Mouse (Mus musculus) embryonic facial prominence, embryonic 10.5 days (tissue): ENCODE data around the gene Dclre1c. TPM values are rescaled to one million over a fixed set of nuclear protein-coding genes. Genes with fewer than 3 reads are reported as not detected.
"Not testable (repeated sequence)": the region's sequence is repeated elsewhere in the genome, so short reads cannot be mapped to it uniquely, and the experiment has no call there.

Experiments
- DNase-seq: peaks from one replicate; pipeline ENCODE4 v3.0.0-alpha.2; 2017; ENCODE audit warnings: low spot score
- H3K27ac ChIP-seq: fragments of 300-500 bp; sonication (generic); replicated peaks from 2 replicates; pipeline ENCODE4 v1.5.1; 2016; ENCODE audit warnings: mild to moderate bottlenecking
- H3K27me3 ChIP-seq: fragments of 300-500 bp; sonication (generic); replicated peaks from 2 replicates; pipeline ENCODE4 v1.6.1; 2016; ENCODE audit warnings: low read depth, mild to moderate bottlenecking; ENCODE audit not compliant: poor library complexity, severe bottlenecking
- H3K36me3 ChIP-seq: fragments of 300-500 bp; sonication (generic); replicated peaks from 2 replicates; pipeline ENCODE4 v1.6.1; 2016; ENCODE audit warnings: mild to moderate bottlenecking, moderate library complexity
- H3K4me1 ChIP-seq: fragments of 300-500 bp; sonication (generic); 2 replicates; pipeline ENCODE4 v1.6.1; 2016
- H3K4me3 ChIP-seq: fragments of 300-500 bp; sonication (generic); 2 replicates; pipeline ENCODE4 v1.5.1; 2016; ENCODE audit warnings: mild to moderate bottlenecking, moderate library complexity
- H3K9me3 ChIP-seq: fragments of 300-500 bp; sonication (generic); 2 replicates; pipeline ENCODE4 v1.6.1; 2016; ENCODE audit warnings: mild to moderate bottlenecking
- WGBS: fragments of 180-500 bp; shearing (Covaris S2); methylation state at CpG from one replicate; pipeline ENCODE4 v1.1.7; 2016; 5-methylcytosine and 5-hydroxymethylcytosine counted together
- polyA plus RNA-seq: library from polyadenylated mRNA; unstranded; fragments of >200 nt; fragmentation: Nextera tagmentation; extraction: Ambion mirVana; gene quantifications from 2 replicates; pipeline ENCODE4 v1.2.1, GENCODE M21; 2016

Dclre1c gene
- polyA plus RNA-seq = 8.2 and 8.5 TPM in 2 replicates

GRCm38 (mm10) chr2:3423841-3424578 lies at the start of gene Dclre1c:
Dclre1c (plus strand) TSS chr2:3424131.
- Histone ChIP-seq H3K4me1 (peaks cover 18% of the 10 kb centered on the region), H3K27ac (peak within 1 kb of the TSS; percentile 37), H3K36me3 (no peaks in the 10 kb centered on the region), H3K4me3 (peak within 1 kb of the TSS; percentile 79), H3K27me3 (no peaks in the 10 kb centered on the region; the same call in 1 of the 2 replicates), H3K9me3 (no peaks in the 10 kb centered on the region)
- 2% methylated on average over 29 of the region's 29 CpGs for WGBS
- DNase-seq = peak; percentile 92

- H3K27me3 ChIP-seq = no peaks in the 10 kb centered on the region
- no peaks in the 10 kb centered on the region for H3K9me3 ChIP-seq
- no peak overlapping the region for H3K4me3 ChIP-seq
- H3K4me1 ChIP-seq = no peaks in the 10 kb centered on the region
- H3K36me3 ChIP-seq = no peaks in the 10 kb centered on the region
- DNase-seq = no peak
- H3K27ac ChIP-seq = no peak overlapping the region
- 86% methylated on average over 6 of the region's 6 CpGs for WGBS
These were observed 36.6 kb upstream of the Dclre1c start for GRCm38 (mm10) chr2:3387105-3387860.

- H3K9me3 ChIP-seq = no peaks in the 10 kb centered on the region
- no peak overlapping the region for H3K27ac ChIP-seq
- no peak for DNase-seq
- no peak overlapping the region for H3K4me3 ChIP-seq
- no peaks in the 10 kb centered on the region for H3K27me3 ChIP-seq
- WGBS = 81% methylated on average over 2 of the region's 2 CpGs
- no peaks in the 10 kb centered on the region for H3K4me1 ChIP-seq
- no peaks in the 10 kb centered on the region for H3K36me3 ChIP-seq
These were observed 32.0 kb upstream of the Dclre1c start for GRCm38 (mm10) chr2:3391945-3392344.

GRCm38 (mm10) chr2:3397110-3397509 lies 26.8 kb upstream of the Dclre1c start, which contains the start of gene Olah:
Olah (minus strand) TSS chr2:3397210.
- 65% methylated on average over 10 of the region's 10 CpGs for WGBS
- H3K27me3 ChIP-seq, H3K4me1 ChIP-seq, DNase-seq, H3K27ac ChIP-seq, H3K36me3 ChIP-seq, H3K9me3 ChIP-seq, H3K4me3 ChIP-seq: not testable (repeated sequence)

GRCm38 (mm10) chr2:3405981-3406380 lies 17.9 kb upstream of the Dclre1c start:
- no peak overlapping the region for H3K4me3 ChIP-seq
- H3K27ac ChIP-seq = no peak overlapping the region
- WGBS = 84% methylated on average over 4 of the region's 4 CpGs
- no peaks in the 10 kb centered on the region for H3K4me1 ChIP-seq
- no peaks in the 10 kb centered on the region for H3K9me3 ChIP-seq
- no peak for DNase-seq
- H3K36me3 ChIP-seq = no peaks in the 10 kb centered on the region
- no peaks in the 10 kb centered on the region for H3K27me3 ChIP-seq

- no peaks in the 10 kb centered on the region for H3K9me3 ChIP-seq
- H3K27ac ChIP-seq = no peak overlapping the region
- no peaks in the 10 kb centered on the region for H3K36me3 ChIP-seq
- no peaks in the 10 kb centered on the region for H3K27me3 ChIP-seq
- no peaks in the 10 kb centered on the region for H3K4me1 ChIP-seq
- no peak for DNase-seq
- H3K4me3 ChIP-seq = no peak overlapping the region
- 81% methylated on average over 7 of the region's 7 CpGs for WGBS
These were observed 16.2 kb upstream of the Dclre1c start for GRCm38 (mm10) chr2:3407756-3408155.

- Histone ChIP-seq H3K36me3 (no peaks in the 10 kb centered on the region), H3K27ac (no peak overlapping the region), H3K4me3 (no peak overlapping the region), H3K9me3 (no peaks in the 10 kb centered on the region), H3K4me1 (peaks cover 4% of the 10 kb centered on the region; the same call in 1 of the 2 replicates), H3K27me3 (peaks cover 29% of the 10 kb centered on the region)
- peak; percentile 70 for DNase-seq
- 39% methylated on average over 4 of the region's 4 CpGs for WGBS
These were observed 9.7 kb upstream of the Dclre1c start for GRCm38 (mm10) chr2:3414241-3414640.

- no peak for DNase-seq
- H3K27me3 ChIP-seq = peaks cover 29% of the 10 kb centered on the region
- H3K4me1 ChIP-seq = peaks cover 6% of the 10 kb centered on the region; the same call in 1 of the 2 replicates
- H3K27ac ChIP-seq = no peak overlapping the region
- H3K4me3 ChIP-seq = no peak overlapping the region
- 44% methylated on average over 1 of the region's 1 CpGs for WGBS
- no peaks in the 10 kb centered on the region for H3K9me3 ChIP-seq
- H3K36me3 ChIP-seq = no peaks in the 10 kb centered on the region
These were observed 8.3 kb upstream of the Dclre1c start for GRCm38 (mm10) chr2:3415676-3416075.

- WGBS = 2% methylated on average over 38 of the region's 38 CpGs
- 0 out of 2 replicates have a peak overlapping the region, but pooled peaks have one; percentile 14 for H3K27ac ChIP-seq
- H3K27me3 ChIP-seq = peaks cover 29% of the 10 kb centered on the region
- peak; percentile 97 for DNase-seq
- peak overlapping the region; percentile 63 for H3K4me3 ChIP-seq
- H3K36me3 ChIP-seq = no peaks in the 10 kb centered on the region
- H3K9me3 ChIP-seq = no peaks in the 10 kb centered on the region
- H3K4me1 ChIP-seq = peaks cover 13% of the 10 kb centered on the region; the same call in 1 of the 2 replicates
These were observed 5.0 kb upstream of the Dclre1c start for GRCm38 (mm10) chr2:3418883-3419431.

GRCm38 (mm10) chr2:3420157-3420556 lies 3.8 kb upstream of the Dclre1c start:
- Histone ChIP-seq H3K4me3 (no peak overlapping the region), H3K9me3 (no peaks in the 10 kb centered on the region), H3K27ac (no peak overlapping the region), H3K4me1 (peaks cover 21% of the 10 kb centered on the region), H3K36me3 (no peaks in the 10 kb centered on the region), H3K27me3 (peaks cover 29% of the 10 kb centered on the region)
- 57% methylated on average over 4 of the region's 4 CpGs for WGBS
- DNase-seq = no peak

- no peaks in the 10 kb centered on the region for H3K36me3 ChIP-seq
- H3K4me3 ChIP-seq = peak within 1 kb of the TSS; percentile 79
- 73% methylated on average over 3 of the region's 3 CpGs for WGBS
- H3K9me3 ChIP-seq = no peaks in the 10 kb centered on the region
- no peak within 1 kb of the TSS for H3K27ac ChIP-seq
- peaks cover 14% of the 10 kb centered on the region for H3K27me3 ChIP-seq
- no peak for DNase-seq
- peaks cover 21% of the 10 kb centered on the region for H3K4me1 ChIP-seq
These were observed 1.4 kb upstream of the Dclre1c start, which contains the start of gene Meig1 for GRCm38 (mm10) chr2:3422548-3422947. Meig1 (minus strand) TSS chr2:3422648.

- 0 out of 2 replicates have a peak overlapping the region, but pooled peaks have one; percentile 37 for H3K27ac ChIP-seq
- 14% methylated on average over 9 of the region's 10 CpGs for WGBS
These were observed 614 bp downstream of the Dclre1c start for GRCm38 (mm10) chr2:3424579-3424910.

More at GRCm38 (mm10) chr2:3424579-3424910, 614 bp downstream of the Dclre1c start:
- no peaks in the 10 kb centered on the region for H3K36me3 ChIP-seq
- H3K4me3 ChIP-seq = peak overlapping the region; percentile 79
- no peak for DNase-seq
- H3K9me3 ChIP-seq = no peaks in the 10 kb centered on the region
- H3K27me3 ChIP-seq = no peaks in the 10 kb centered on the region; the same call in 1 of the 2 replicates
- peaks cover 17% of the 10 kb centered on the region for H3K4me1 ChIP-seq
